Mouse (Mus musculus) CH12.LX (cell line): ENCODE results near the gene Glis3.

Experiments
- CTCF ChIP-seq, 2 experiments: IDR thresholded peaks in 1 of 2; conservative IDR thresholded peaks in 1 of 2; 2 replicates each; pipeline ENCODE4 v1.5.1; 2011 to 2012; ENCODE audit warnings: low read depth in 2 of 2, low read length in 2 of 2, improper control_type of control experiment in 1 of 2, inconsistent platforms in 1 of 2, mild to moderate bottlenecking in 1 of 2, moderate library complexity in 1 of 2
- GABPA ChIP-seq: IDR thresholded peaks from 2 replicates; pipeline ENCODE4 v1.6.1; 2012; ENCODE audit warnings: low read depth, low read length, improper control_type of control experiment, inconsistent platforms; ENCODE audit not compliant: insufficient replicate concordance
- JUN ChIP-seq: IDR thresholded peaks from 2 replicates; pipeline ENCODE4 v1.6.1; 2011; ENCODE audit warnings: low read depth, mild to moderate bottlenecking, low read length, improper control_type of control experiment, moderate library complexity; ENCODE audit not compliant: insufficient read depth
- MAFK ChIP-seq: IDR thresholded peaks from 2 replicates; pipeline ENCODE4 v1.6.1; 2011; ENCODE audit warnings: low read length, improper control_type of control experiment; ENCODE audit not compliant: insufficient replicate concordance
- MAZ ChIP-seq: IDR thresholded peaks from 2 replicates; pipeline ENCODE4 v1.6.1; 2012; ENCODE audit warnings: low read depth, mild to moderate bottlenecking, inconsistent platforms, low read length, improper control_type of control experiment, moderate library complexity
- POLR2A ChIP-seq: IDR thresholded peaks from 2 replicates; pipeline ENCODE4 v1.6.1; 2011; ENCODE audit warnings: low read depth, mild to moderate bottlenecking, improper control_type of control experiment, low read length
- UBTF ChIP-seq: IDR thresholded peaks from 2 replicates; pipeline ENCODE4 v1.6.1; 2012; ENCODE audit warnings: low read depth, mild to moderate bottlenecking, inconsistent platforms, low read length, improper control_type of control experiment, moderate library complexity
- USF2 ChIP-seq: conservative IDR thresholded peaks from 2 replicates; pipeline ENCODE4 v1.6.1; 2011; ENCODE audit warnings: low read depth, low read length, improper control_type of control experiment

GRCm38 (mm10) chr19:28465779-28466178 is 214.1 kb downstream of the Glis3 start:
- TF ChIP-seq GABPA (no peak), CTCF (conservative IDR thresholded peaks at IDR 0.05 in 1 of 2, IDR thresholded peaks at IDR 0.05 in 1 of 2; ENCODE audit: low read depth in 2 of 2, low read length in 2 of 2) (no peak), USF2 (no peak), POLR2A (no peak), MAFK (no peak), JUN (no peak), MAZ (no peak), UBTF (no peak)
